Mouse (Mus musculus): ENCODE results near the gene Fam172a.

- TF ChIP-seq POLR2A (IDR thresholded peaks at IDR 0.05; ENCODE audit: borderline replicate concordance, extremely low read depth, low read depth, low read length) = no peak
- TF ChIP-seq CTCF (IDR thresholded peaks at IDR 0.05; ENCODE audit: insufficient read depth, low read length) = no peak
Observed at GRCm38 (mm10) chr13:78113978-78114377, 412.1 kb downstream of the Fam172a start.

All from lung, adult 2 months (tissue).